9 mouse cellular contexts compared by ENCODE assay signal in the genomic region with DNA sequence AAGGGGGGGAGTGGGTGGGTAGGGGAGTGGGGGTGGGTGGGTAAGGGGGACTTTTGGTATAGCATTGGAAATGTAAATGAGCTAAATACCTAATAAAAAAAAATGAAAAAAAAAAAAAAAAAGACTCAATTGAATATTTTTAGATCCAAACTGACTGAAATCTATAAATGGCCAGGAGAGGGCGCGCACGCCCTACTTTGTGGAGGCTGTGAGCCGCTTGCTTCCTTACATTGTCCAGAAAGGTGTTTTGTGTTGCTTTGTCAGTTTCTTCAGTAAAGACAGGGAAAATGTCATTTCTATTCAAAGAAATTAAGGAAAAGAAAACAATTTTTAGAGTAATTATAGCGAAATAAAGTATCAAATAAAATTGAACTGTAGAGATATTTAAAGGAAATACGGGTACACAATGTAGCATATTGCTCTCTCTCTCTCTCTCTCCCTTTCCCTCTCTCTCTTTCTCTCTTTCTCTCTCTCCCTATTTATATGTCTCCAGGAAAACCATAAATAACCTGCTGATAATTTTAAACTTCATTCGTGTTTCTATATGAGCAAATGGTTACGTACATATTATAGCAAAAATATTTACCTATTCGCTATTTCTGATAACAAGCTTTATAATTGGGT.
DNase-seq lines count a peak whose midpoint lies in the region; ATAC-seq and TF ChIP-seq lines count a peak whose summit lies in the region.
"Had no signal": no experiment of that assay in that cellular context is flagged by ENCODE, and none has a peak within 500 bp of the region (broad histone marks: within the 10 kb centered on the region; RNA-seq: fewer than 3 reads in every experiment).

No protein-coding gene starts in this region.

- peak; percentile 75; the same call in 1 of the 2 replicates for ATAC-seq in hindbrain, embryonic 15.5 days (ENCODE audit: low FRiP score, low read depth)
- ATAC-seq in neural tube, embryonic 14.5 days (ENCODE audit: low read depth): peak; percentile 71; the same call in 1 of the 2 replicates
- ATAC-seq in megakaryocyte-erythroid progenitor cell, adult 5-6 weeks (replicated peaks; ENCODE audit: low FRiP score, low TSS enrichment, poor library complexity, severe bottlenecking): no peak

- whole genome bisulfite sequencing in kidney, adult 2 months: 35% methylated on average over 9 of the region's 9 CpGs
- WGBS in hindbrain, embryonic 15.5 days: 36% methylated on average over 9 of the region's 9 CpGs
- WGBS in neural tube, embryonic 14.5 days: 34% methylated on average over 9 of the region's 9 CpGs

- peak; percentile 65 for TF ChIP-seq CTCF in kidney, adult 2 months (conservative IDR thresholded peaks at IDR 0.05; ENCODE audit: insufficient read depth, insufficient read length, low read depth, low read length)

- intact Hi-C loops in left cerebral cortex, postnatal 25 days (cut with DNase I): loop anchor here (2.0 kb wide), 1 partner anchor 967 kb away; no protein-coding TSS in a partner anchor

- peak; percentile 52 for DNase-seq in kidney, adult 2 months
- no peak for DNase-seq in kidney, adult 11 months
- DNase-seq in adrenal gland, adult 18-20 months (ENCODE audit: low spot score in 2 of 2): peak; percentile 52 to 54
- peak; percentile 62 for DNase-seq in embryo, embryonic 11.5 days (ENCODE audit: low read depth, low spot score)
- peak; percentile 81 to 85 for DNase-seq in left cerebral cortex, postnatal 25 days (ENCODE audit: low spot score in 2 of 2)

- H3K9ac ChIP-seq in hindbrain, embryonic 15.5 days: no peak overlapping the region
- no peak overlapping the region for H3K9ac ChIP-seq in neural tube, embryonic 14.5 days (replicated peaks; ENCODE audit: low read depth, low read length)

- no peak overlapping the region for H3K4me2 ChIP-seq in hindbrain, embryonic 15.5 days
- H3K4me2 ChIP-seq in neural tube, embryonic 14.5 days (ENCODE audit: low read depth, low read length): no peak overlapping the region

- no peak overlapping the region for H3K4me3 ChIP-seq in kidney, adult 2 months (ENCODE audit: insufficient read depth, low read depth, low read length)
- no peak overlapping the region for H3K4me3 ChIP-seq in hindbrain, embryonic 15.5 days
- H3K4me3 ChIP-seq in neural tube, embryonic 14.5 days (ENCODE audit: low read depth, low read length): no peak overlapping the region
- H3K4me3 ChIP-seq: erythroblast, embryonic 14.5 days had no signal

- no peak for TF ChIP-seq POLR2A in kidney, adult 2 months (IDR thresholded peaks at IDR 0.05; ENCODE audit: low read depth, low read length)

- H3K27me3 ChIP-seq in kidney, adult 2 months (replicated peaks; ENCODE audit: control insufficient read depth, insufficient read depth, low read length): no peaks in the 10 kb centered on the region
- H3K27me3 ChIP-seq in hindbrain, embryonic 15.5 days: no peaks in the 10 kb centered on the region
- no peaks in the 10 kb centered on the region for H3K27me3 ChIP-seq in neural tube, embryonic 14.5 days (ENCODE audit: control insufficient read depth, insufficient read depth, low read length)

- H3K4me1 ChIP-seq in kidney, adult 2 months (ENCODE audit: control insufficient read depth, insufficient read depth, low read length): no peaks in the 10 kb centered on the region
- 0 out of 2 replicates have a peak, but pooled peaks cover 3% of the 10 kb centered on the region for H3K4me1 ChIP-seq in hindbrain, embryonic 15.5 days (replicated peaks)
- no peaks in the 10 kb centered on the region for H3K4me1 ChIP-seq in neural tube, embryonic 14.5 days (ENCODE audit: control insufficient read depth, insufficient read depth, low read length)

- no peak overlapping the region for H3K27ac ChIP-seq in kidney, adult 2 months (ENCODE audit: insufficient read depth, low read depth, low read length)
- no peak overlapping the region for H3K27ac ChIP-seq in hindbrain, embryonic 15.5 days (replicated peaks)
- H3K27ac ChIP-seq in neural tube, embryonic 14.5 days (ENCODE audit: low read depth, low read length): no peak overlapping the region

- no peaks in the 10 kb centered on the region for H3K36me3 ChIP-seq in kidney, adult 2 months (ENCODE audit: control insufficient read depth, insufficient read depth, low read length)
- H3K36me3 ChIP-seq in hindbrain, embryonic 15.5 days: no peaks in the 10 kb centered on the region
- H3K36me3 ChIP-seq in neural tube, embryonic 14.5 days (ENCODE audit: control insufficient read depth, insufficient read depth, low read length): no peaks in the 10 kb centered on the region

- H3K9me3 ChIP-seq in hindbrain, embryonic 15.5 days: no peaks in the 10 kb centered on the region
- H3K9me3 ChIP-seq in neural tube, embryonic 14.5 days (ENCODE audit: control insufficient read depth, low read length): no peaks in the 10 kb centered on the region
